Mouse (Mus musculus): Measurements from ENCODE around the gene Ripor1.

The Ripor1 gene

DNA sequence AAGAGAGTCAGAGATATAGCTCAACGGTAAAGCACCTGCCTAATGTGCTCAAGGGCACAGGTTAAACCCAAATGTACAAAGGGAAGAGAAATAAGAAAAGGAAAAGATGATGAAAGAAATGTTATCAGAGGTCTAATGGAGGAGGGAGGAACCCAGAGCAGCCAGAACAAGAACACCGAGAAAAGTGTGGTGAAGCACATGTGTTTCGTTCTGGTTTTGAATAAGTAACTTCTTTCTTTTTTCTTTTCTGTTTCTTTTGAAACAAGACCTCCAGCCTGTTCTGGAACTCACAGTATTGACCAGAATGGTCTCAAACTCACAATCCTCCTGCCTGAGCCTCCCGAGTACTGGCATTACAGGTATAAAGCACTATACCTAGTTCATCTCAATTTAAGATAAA lies 24.3 kb downstream of the Ripor1 start:
- no peak for DNase-seq (ENCODE audit: low spot score in 2 of 2)

DNA sequence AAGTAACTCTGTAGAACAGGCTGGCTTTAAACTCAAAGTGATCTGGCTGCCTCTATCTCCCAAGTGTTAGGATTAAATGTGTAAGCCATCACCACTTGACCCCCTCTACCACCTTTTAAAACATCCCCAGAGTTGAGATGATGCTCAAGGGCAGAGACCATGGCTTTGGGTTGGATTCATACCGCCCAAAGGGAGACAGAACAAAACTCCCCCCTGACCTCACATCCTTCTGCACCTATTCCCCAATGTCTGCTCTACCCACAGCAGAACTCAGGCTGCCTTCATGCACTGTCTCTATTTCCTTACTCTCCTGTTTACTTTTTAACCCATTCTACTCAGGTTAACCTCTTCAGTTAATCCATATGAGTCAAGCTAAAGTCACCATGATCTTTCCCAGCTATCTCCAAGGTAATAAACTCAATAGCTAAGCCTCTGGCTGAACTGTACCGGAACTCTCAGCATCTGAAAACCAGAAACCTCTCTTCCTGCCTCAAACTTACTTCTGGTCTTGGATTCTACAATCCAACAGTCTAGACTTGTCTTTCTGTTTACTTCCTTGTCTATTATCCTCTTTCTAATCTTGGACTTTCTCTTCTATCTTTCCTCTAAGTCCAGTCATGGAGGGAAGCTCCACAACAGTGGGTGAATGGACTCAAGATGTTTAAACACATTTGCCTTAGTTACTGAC lies 29.9 kb downstream of the Ripor1 start:
- no peak for DNase-seq (ENCODE audit: low spot score in 2 of 2)

DNA sequence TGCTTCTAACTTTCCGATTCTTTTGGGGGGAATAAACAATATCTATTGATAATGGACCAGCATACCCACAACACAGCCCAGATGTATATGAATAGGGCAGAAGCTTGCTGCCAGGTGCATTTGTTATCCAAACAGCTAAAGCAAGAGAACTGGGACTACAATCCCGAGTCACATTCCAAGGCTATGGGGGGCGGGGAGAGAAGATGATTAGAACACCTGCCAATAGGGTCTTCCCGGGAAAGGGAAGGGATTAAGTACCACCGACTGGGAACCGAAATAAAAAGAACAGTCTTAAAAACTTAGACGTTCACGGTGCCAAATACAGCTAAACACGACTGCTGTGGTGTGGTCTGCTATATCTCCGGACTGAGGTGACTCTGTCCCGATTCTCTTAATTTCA lies 30.4 kb downstream of the Ripor1 start:
- DNase-seq (ENCODE audit: low spot score in 2 of 2): peak in 1 of 2 experiments; percentile 23

DNA sequence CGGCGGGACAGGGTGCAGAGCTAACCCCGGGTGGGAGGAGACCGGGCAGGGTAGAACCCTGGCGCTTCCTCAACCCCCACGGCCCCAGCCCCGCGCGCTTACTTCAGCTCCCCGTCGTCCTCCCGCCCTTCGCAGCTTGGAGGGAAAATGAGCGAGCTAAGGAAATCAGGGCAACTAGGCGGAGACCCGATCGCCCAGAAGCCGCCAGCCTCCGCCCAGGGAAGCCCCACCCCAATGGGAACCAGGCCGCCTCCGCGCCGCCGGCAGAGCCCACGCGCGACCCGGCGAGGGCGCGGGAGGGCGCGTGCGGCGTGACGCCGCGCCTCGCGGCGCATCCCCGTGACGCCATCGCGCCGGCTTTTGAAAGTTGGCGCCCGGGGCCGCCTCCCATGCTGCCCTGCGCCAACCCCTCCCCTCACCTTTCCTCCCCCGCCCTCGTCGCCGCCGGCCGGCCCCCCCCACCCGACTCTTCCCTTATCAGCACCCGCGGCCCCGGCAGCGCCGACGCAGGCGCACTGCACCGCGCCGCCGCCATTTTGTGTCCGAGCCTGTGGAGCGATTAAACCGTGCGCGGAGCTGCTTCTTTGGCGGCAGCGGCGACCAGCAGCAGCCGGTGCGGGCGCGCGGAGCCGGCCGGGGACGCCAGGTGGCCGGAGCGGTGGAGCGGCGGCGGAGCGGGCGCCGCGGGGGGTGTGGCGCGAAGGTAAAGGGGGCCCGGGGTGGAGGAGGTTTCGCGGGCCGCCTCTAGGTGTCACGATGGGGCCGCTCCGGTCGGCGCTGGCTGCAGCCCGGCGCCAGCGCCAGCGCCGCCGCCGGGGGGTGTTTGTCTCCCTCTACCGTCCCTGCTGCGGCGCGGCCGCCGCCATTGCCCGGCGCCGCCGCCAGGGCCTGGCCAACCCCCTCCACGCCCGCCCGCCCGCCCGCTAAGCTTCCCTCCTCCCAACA lies 31.2 kb downstream of the Ripor1 start, which contains the start of gene Ctcf:
TSS of gene Ctcf (plus strand) at position 551 of the 945 bp plus-strand sequence.
- peak; percentile 87 to 92 for DNase-seq (ENCODE audit: low spot score in 2 of 2)

DNA sequence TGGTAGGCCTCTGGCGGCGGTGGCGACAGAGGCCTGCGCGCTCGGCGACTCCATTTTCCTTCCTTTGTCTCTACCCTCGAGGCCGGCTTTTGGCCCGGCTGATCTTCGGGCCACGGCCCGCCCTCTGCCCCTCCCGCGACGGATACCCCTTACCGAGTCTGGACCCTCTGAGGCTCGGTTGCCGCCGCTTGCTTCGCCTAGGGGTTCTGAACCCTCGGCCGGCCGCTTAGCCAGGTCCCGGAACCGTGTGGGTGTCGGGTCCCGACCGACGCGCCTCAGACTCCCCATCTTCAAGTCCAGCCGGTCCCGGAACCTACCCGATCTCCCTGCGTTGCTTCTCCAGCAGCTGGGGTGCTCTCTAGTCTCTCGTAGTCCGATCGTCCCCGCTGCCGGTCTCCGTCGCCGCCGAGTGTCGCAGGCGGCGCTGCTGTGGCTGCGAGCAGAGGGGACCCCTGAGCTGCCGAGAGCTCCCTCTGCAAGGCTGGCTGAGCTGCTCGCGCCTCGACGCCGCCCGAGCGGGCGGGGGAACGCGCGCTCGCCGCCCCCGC lies 32.0 kb downstream of the Ripor1 start, which contains the start of gene Agrp:
TSS of gene Agrp (minus strand) at position 431 of the 548 bp plus-strand sequence.
- DNase-seq (ENCODE audit: low spot score in 2 of 2): no peak

GRCm38 (mm10) chr8:105637601-105638041 lies 32.6 kb downstream of the Ripor1 start:
- no peak for DNase-seq (ENCODE audit: low spot score in 2 of 2)

DNA sequence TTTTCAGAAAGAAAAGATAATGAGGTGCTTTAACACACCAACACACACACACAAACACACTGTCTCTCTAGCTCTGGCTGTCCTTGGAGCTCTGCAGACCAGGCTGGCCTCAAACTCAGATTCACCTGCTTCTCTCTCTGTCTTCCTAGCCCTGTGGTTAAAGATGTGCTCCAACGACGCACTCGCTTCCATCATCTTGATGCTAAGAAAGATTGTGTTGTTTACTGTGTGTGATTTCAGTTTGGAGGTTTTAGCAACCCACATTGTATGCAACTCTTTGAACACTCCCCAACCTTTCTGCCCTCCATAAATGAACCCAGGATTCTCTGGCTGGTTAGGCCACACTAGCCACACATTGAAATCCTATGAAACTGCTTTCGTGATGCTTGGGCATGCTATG lies 33.5 kb downstream of the Ripor1 start:
- no peak for DNase-seq (ENCODE audit: low spot score in 2 of 2)

- DNase-seq (ENCODE audit: low spot score in 2 of 2): no peak
Observed at GRCm38 (mm10) chr8:105639835-105640234, 34.8 kb downstream of the Ripor1 start.

GRCm38 (mm10) chr8:105640511-105640910 lies 35.5 kb downstream of the Ripor1 start:
- peak in 1 of 2 experiments; percentile 27 for DNase-seq (ENCODE audit: low spot score in 2 of 2)

- no peak for DNase-seq (ENCODE audit: low spot score in 2 of 2)
Observed at GRCm38 (mm10) chr8:105645205-105645604, 40.1 kb downstream of the Ripor1 start.

DNA sequence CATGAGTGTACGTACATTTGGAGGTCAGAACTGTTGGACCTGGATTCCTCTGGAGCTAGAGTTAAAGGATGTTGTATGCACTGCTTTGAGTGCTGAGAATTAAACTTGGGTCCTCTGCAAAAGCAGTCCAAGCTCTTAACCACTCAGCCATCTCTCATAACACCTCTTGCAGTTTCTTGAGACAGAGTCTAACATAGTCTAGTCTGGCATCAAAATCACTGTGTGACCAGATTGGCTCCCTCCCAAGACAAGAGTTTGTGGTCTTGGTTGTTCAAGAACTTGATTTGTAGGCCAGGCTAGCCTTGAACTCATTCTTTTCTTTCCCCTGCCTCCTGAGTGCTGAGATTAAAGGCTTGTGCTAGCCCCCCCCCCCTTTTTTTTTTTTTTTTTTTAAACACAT lies 43.9 kb downstream of the Ripor1 start:
- no peak for DNase-seq (ENCODE audit: low spot score in 2 of 2)

DNA sequence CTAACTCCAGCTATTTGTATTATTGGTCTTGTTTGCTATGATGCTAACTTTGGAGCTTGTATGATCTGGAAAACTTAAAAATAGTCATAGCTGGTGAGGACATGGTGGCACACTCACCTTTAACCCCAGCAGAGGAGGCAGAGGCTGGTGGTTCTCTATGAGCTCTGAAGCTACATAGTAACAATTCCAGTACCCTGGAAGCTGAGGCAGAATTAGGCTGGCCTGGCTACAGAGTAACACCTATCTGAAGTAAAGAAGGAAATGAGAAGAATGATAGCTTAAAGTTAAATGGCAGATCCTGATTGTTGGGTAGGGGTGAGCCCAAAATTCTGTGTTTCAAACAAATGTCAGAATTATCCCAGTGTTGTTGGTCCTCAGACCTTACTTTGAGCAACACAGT lies 52.6 kb downstream of the Ripor1 start:
- no peak for DNase-seq (ENCODE audit: low spot score in 2 of 2)

DNA sequence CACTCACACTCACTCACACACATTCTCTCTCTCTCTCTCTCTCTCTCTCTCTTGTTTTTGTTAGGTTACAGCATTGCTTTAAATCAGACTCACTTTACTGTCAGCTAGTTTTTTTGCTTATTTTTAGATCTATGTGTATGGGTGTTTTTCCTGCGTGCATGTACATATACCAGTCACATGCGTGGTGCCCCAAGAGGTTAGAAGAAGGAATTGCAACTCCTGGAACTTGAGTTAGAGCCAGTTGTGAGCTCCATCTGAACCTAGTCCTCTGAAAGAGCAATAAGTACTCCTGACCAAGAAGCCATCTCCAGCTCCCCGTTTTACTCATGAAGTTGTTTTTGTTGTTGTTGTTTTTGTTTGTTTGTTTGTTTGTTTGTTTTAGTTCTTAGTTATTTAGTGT lies 56.1 kb downstream of the Ripor1 start:
- no peak for DNase-seq (ENCODE audit: low spot score in 2 of 2)

Measured in heart, adult 9 months (tissue).